In the genomic region with DNA sequence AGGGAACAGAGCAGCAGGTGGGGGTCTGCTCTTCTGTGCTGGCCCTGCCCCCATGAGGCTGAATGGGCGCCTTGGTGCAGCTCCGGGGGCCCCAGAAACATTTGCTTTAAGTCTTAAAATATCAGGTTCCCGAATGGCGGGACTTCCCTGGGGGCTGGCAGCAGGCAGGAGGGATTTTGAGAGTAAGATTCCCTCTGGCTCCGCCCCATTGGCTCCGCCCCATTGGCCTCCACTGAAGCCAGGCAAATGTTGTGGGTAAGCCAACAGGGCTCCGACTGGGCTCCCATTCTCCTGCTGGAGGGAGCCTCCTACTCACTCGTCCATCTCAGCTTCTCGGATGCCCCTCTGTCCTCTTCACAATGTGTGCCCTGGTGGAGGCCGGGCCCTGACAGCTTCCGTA, we compare ENCODE assay signal across 9 mouse cellular contexts. TPM values are rescaled to one million over a fixed set of nuclear protein-coding genes. Genes with fewer than 3 reads are reported as not detected.
DNase-seq lines count a peak whose midpoint lies in the region; ATAC-seq and TF ChIP-seq lines count a peak whose summit lies in the region.
"Had no signal": no experiment of that assay in that cellular context is flagged by ENCODE, and none has a peak within 500 bp of the region (broad histone marks: within the 10 kb centered on the region; RNA-seq: fewer than 3 reads in every experiment).

No protein-coding gene starts in this region.

- H3K9ac ChIP-seq in heart, embryonic 11.5 days (ENCODE audit: low read depth, low read length): no peak overlapping the region
- no peak overlapping the region for H3K9ac ChIP-seq in heart, adult 2 months (ENCODE audit: low read depth, low read length)
- no peak overlapping the region for H3K9ac ChIP-seq in midbrain, embryonic 14.5 days (replicated peaks; ENCODE audit: low read length)
- H3K9ac ChIP-seq in forebrain, embryonic 14.5 days (ENCODE audit: low read length): no peak overlapping the region
- no peak overlapping the region for H3K9ac ChIP-seq in neural tube, embryonic 15.5 days (replicated peaks)

- H3K4me1 ChIP-seq in heart, embryonic 11.5 days (ENCODE audit: control insufficient read depth, insufficient read depth, low read length): peaks cover 24% of the 10 kb centered on the region
- peaks cover 2% of the 10 kb centered on the region; the same call in 1 of the 2 replicates for H3K4me1 ChIP-seq in heart, adult 2 months (ENCODE audit: control insufficient read depth, insufficient read depth, low read length)
- H3K4me1 ChIP-seq in midbrain, embryonic 10.5 days: peaks cover 41% of the 10 kb centered on the region
- no peaks in the 10 kb centered on the region for H3K4me1 ChIP-seq in midbrain, embryonic 14.5 days (ENCODE audit: control insufficient read depth, insufficient read depth, low read length)
- no peaks in the 10 kb centered on the region for H3K4me1 ChIP-seq in forebrain, embryonic 14.5 days (ENCODE audit: control insufficient read depth, insufficient read depth, low read length)
- H3K4me1 ChIP-seq in neural tube, embryonic 15.5 days: peaks cover 4% of the 10 kb centered on the region; the same call in 1 of the 2 replicates

- H3K27me3 ChIP-seq in heart, embryonic 11.5 days (ENCODE audit: control insufficient read depth, insufficient read depth, low read length): peaks cover 24% of the 10 kb centered on the region
- H3K27me3 ChIP-seq in heart, adult 2 months (ENCODE audit: control insufficient read depth, insufficient read depth, low read length): no peaks in the 10 kb centered on the region; the same call in 1 of the 2 replicates
- H3K27me3 ChIP-seq in midbrain, embryonic 10.5 days (ENCODE audit: low read depth, poor library complexity, severe bottlenecking): peaks cover 80% of the 10 kb centered on the region
- H3K27me3 ChIP-seq in midbrain, embryonic 14.5 days (ENCODE audit: control insufficient read depth, insufficient read depth, low read length): peaks cover 3% of the 10 kb centered on the region; the same call in 1 of the 2 replicates
- H3K27me3 ChIP-seq in forebrain, embryonic 14.5 days (replicated peaks; ENCODE audit: control insufficient read depth, insufficient read depth, low read length): peaks cover 2% of the 10 kb centered on the region; the same call in 1 of the 2 replicates
- H3K27me3 ChIP-seq in neural tube, embryonic 15.5 days (replicated peaks): peaks cover 10% of the 10 kb centered on the region; the same call in 1 of the 2 replicates

- H3K79me2 ChIP-seq in heart, adult 2 months (replicated peaks; ENCODE audit: control insufficient read depth, insufficient read depth, low read length): no peaks in the 10 kb centered on the region

- no peaks in the 10 kb centered on the region for H3K9me3 ChIP-seq in heart, embryonic 11.5 days (replicated peaks; ENCODE audit: control insufficient read depth, low read length)
- no peaks in the 10 kb centered on the region for H3K9me3 ChIP-seq in midbrain, embryonic 10.5 days (replicated peaks)
- no peaks in the 10 kb centered on the region for H3K9me3 ChIP-seq in midbrain, embryonic 14.5 days (ENCODE audit: control insufficient read depth, low read length)
- H3K9me3 ChIP-seq in forebrain, embryonic 14.5 days (replicated peaks; ENCODE audit: control insufficient read depth, low read length): no peaks in the 10 kb centered on the region
- no peaks in the 10 kb centered on the region for H3K9me3 ChIP-seq in neural tube, embryonic 15.5 days (replicated peaks)

- 7% methylated on average over 11 of the region's 11 CpGs for WGBS in heart, embryonic 11.5 days (ENCODE audit: insufficient replicate concordance)
- 29% methylated on average over 11 of the region's 11 CpGs for WGBS in heart, adult 2 months
- WGBS in midbrain, embryonic 10.5 days: 5% methylated on average over 11 of the region's 11 CpGs
- WGBS in midbrain, embryonic 14.5 days: 5% methylated on average over 11 of the region's 11 CpGs
- 6% methylated on average over 11 of the region's 11 CpGs for WGBS in forebrain, embryonic 14.5 days
- 5% methylated on average over 11 of the region's 11 CpGs for WGBS in neural tube, embryonic 15.5 days

- no peak overlapping the region for H3K4me3 ChIP-seq in heart, embryonic 11.5 days (ENCODE audit: low read depth, low read length)
- no peak overlapping the region for H3K4me3 ChIP-seq in heart, adult 2 months
- peak overlapping the region; percentile 37 for H3K4me3 ChIP-seq in midbrain, embryonic 10.5 days
- H3K4me3 ChIP-seq in midbrain, embryonic 14.5 days (replicated peaks; ENCODE audit: low read depth, low read length): no peak overlapping the region
- H3K4me3 ChIP-seq in forebrain, embryonic 14.5 days (ENCODE audit: low read depth, low read length): no peak overlapping the region
- no peak overlapping the region for H3K4me3 ChIP-seq in neural tube, embryonic 15.5 days (replicated peaks)

- intact Hi-C loops in heart, adult 2 months (cut with DNase I): no loop called here

- no peak for TF ChIP-seq CTCF in heart, adult 2 months (IDR thresholded peaks at IDR 0.05)

- TF ChIP-seq POLR2A in heart, adult 2 months (IDR thresholded peaks at IDR 0.05; ENCODE audit: insufficient read depth, low read depth, low read length): no peak

- peak overlapping the region; percentile 22; the same call in 1 of the 2 replicates for H3K4me2 ChIP-seq in heart, embryonic 11.5 days
- no peak overlapping the region for H3K4me2 ChIP-seq in midbrain, embryonic 14.5 days (ENCODE audit: low read length)
- peak overlapping the region; percentile 9; the same call in 1 of the 2 replicates for H3K4me2 ChIP-seq in forebrain, embryonic 14.5 days (ENCODE audit: low read length)
- H3K4me2 ChIP-seq in neural tube, embryonic 15.5 days: 0 out of 2 replicates have a peak overlapping the region, but pooled peaks have one; percentile 22

- TF ChIP-seq EP300 in heart, adult 2 months (IDR thresholded peaks at IDR 0.05; ENCODE audit: insufficient read depth, low read depth, low read length): no peak

- H3K27ac ChIP-seq in heart, embryonic 11.5 days (ENCODE audit: low read depth, low read length): no peak overlapping the region
- no peak overlapping the region for H3K27ac ChIP-seq in heart, adult 2 months
- no peak overlapping the region for H3K27ac ChIP-seq in midbrain, embryonic 10.5 days (replicated peaks)
- no peak overlapping the region for H3K27ac ChIP-seq in midbrain, embryonic 14.5 days (replicated peaks; ENCODE audit: low read depth, low read length)
- H3K27ac ChIP-seq in forebrain, embryonic 14.5 days (ENCODE audit: low read depth, low read length): no peak overlapping the region
- H3K27ac ChIP-seq in neural tube, embryonic 15.5 days (replicated peaks): no peak overlapping the region

- ATAC-seq in heart, embryonic 11.5 days (replicated peaks; ENCODE audit: insufficient number of reproducible peaks, low FRiP score, low TSS enrichment): no peak
- no peak for ATAC-seq in midbrain, embryonic 14.5 days (ENCODE audit: low FRiP score, low TSS enrichment)
- ATAC-seq in forebrain, embryonic 14.5 days: peak; percentile 52; the same call in 1 of the 2 replicates
- no peak for ATAC-seq in neural tube, embryonic 15.5 days (ENCODE audit: low FRiP score)
- no peak for ATAC-seq in frontal cortex, adult (ENCODE audit: low TSS enrichment)

- no peaks in the 10 kb centered on the region for H3K36me3 ChIP-seq in heart, embryonic 11.5 days (ENCODE audit: control insufficient read depth, insufficient read depth, low read length)
- H3K36me3 ChIP-seq in heart, adult 2 months (ENCODE audit: control insufficient read depth, insufficient read depth, low read length): no peaks in the 10 kb centered on the region
- no peaks in the 10 kb centered on the region for H3K36me3 ChIP-seq in midbrain, embryonic 10.5 days
- no peaks in the 10 kb centered on the region for H3K36me3 ChIP-seq in midbrain, embryonic 14.5 days (ENCODE audit: control insufficient read depth, insufficient read depth, low read length)
- H3K36me3 ChIP-seq in forebrain, embryonic 14.5 days (ENCODE audit: control insufficient read depth, insufficient read depth, low read length): no peaks in the 10 kb centered on the region
- no peaks in the 10 kb centered on the region for H3K36me3 ChIP-seq in neural tube, embryonic 15.5 days

- DNase-seq in heart, adult 2 months: no peak
- DNase-seq in midbrain, embryonic 10.5 days (ENCODE audit: low spot score): peak; percentile 46
- no peak for DNase-seq in midbrain, embryonic 14.5 days
- no peak for DNase-seq in forebrain, embryonic 14.5 days (ENCODE audit: low spot score)
- DNase-seq in heart, adult 11 months: no peak
- DNase-seq: adrenal gland, postnatal 25 days had no signal

RNA-seq across cellular contexts. Expression of gene Gp1bb, which starts 14.0 kb away (rescaled TPM):
- polyA plus RNA-seq in heart, embryonic 11.5 days (2014; fragmentation: Nextera tagmentation; extraction: Ambion mirVana): 8.3 and 8.6 TPM in 2 replicates
- 1 to 10 TPM in 1 of 2 experiments, under 1 TPM in 1; 0.86 to 3.5 TPM for total RNA-seq in heart, adult 2 months (2021)
- polyA plus RNA-seq in heart, adult 2 months (2012; rRNA removed): 1.3 and 5.6 TPM in 2 replicates
- 4.5 and 4.6 TPM in 2 replicates for polyA plus RNA-seq in midbrain, embryonic 10.5 days (2016; fragmentation: Nextera tagmentation; extraction: Ambion mirVana)
- polyA plus RNA-seq in midbrain, embryonic 14.5 days (2014; fragmentation: Nextera tagmentation; extraction: Ambion mirVana): 14.7 and 14.9 TPM in 2 replicates
- polyA plus RNA-seq in forebrain, embryonic 14.5 days (2014; fragmentation: Nextera tagmentation; extraction: Ambion mirVana): 9.6 and 10.3 TPM in 2 replicates
- 10.1 and 11.5 TPM in 2 replicates for polyA plus RNA-seq in neural tube, embryonic 15.5 days (2015; fragmentation: Nextera tagmentation; extraction: Ambion mirVana)
- total RNA-seq: adrenal gland, postnatal 25 days had no signal

RNA-seq across cellular contexts. Expression of gene Tbx1, which starts 17.8 kb away (rescaled TPM):
- polyA plus RNA-seq in heart, embryonic 11.5 days (2014; fragmentation: Nextera tagmentation; extraction: Ambion mirVana): 1.2 and 1.4 TPM in 2 replicates
- 1 to 10 TPM in 1 of 2 experiments, under 1 TPM in 1; 0.68 to 1.1 TPM for total RNA-seq in heart, adult 2 months (2021)
- 0.91 and 1.3 TPM in 2 replicates for polyA plus RNA-seq in heart, adult 2 months (2012; rRNA removed)
- polyA plus RNA-seq in midbrain, embryonic 10.5 days (2016; fragmentation: Nextera tagmentation; extraction: Ambion mirVana): 0.97 and 1.7 TPM in 2 replicates
- polyA plus RNA-seq in midbrain, embryonic 14.5 days (2014; fragmentation: Nextera tagmentation; extraction: Ambion mirVana): 0.27 and 0.34 TPM in 2 replicates
- 0.48 and 0.64 TPM in 2 replicates for polyA plus RNA-seq in forebrain, embryonic 14.5 days (2014; fragmentation: Nextera tagmentation; extraction: Ambion mirVana)
- 1.2 and 1.9 TPM in 2 replicates for polyA plus RNA-seq in neural tube, embryonic 15.5 days (2015; fragmentation: Nextera tagmentation; extraction: Ambion mirVana)
- total RNA-seq: adrenal gland, postnatal 25 days had no signal

RNA-seq across cellular contexts. Expression of gene Gm49601, which starts 18.0 kb away (rescaled TPM):
- polyA plus RNA-seq in heart, embryonic 11.5 days (2014; fragmentation: Nextera tagmentation; extraction: Ambion mirVana): 0.73 and 1.0 TPM in 2 replicates
- 1 to 10 TPM; 1.1 TPM for total RNA-seq in heart, adult 2 months (2021)
- 3.1 and 4.9 TPM in 2 replicates for polyA plus RNA-seq in heart, adult 2 months (2012; rRNA removed)
- 3.7 and 5.8 TPM in 2 replicates for polyA plus RNA-seq in midbrain, embryonic 10.5 days (2016; fragmentation: Nextera tagmentation; extraction: Ambion mirVana)
- polyA plus RNA-seq in midbrain, embryonic 14.5 days (2014; fragmentation: Nextera tagmentation; extraction: Ambion mirVana): 9.9 and 15.2 TPM in 2 replicates
- polyA plus RNA-seq in forebrain, embryonic 14.5 days (2014; fragmentation: Nextera tagmentation; extraction: Ambion mirVana): 5.7 and 8.2 TPM in 2 replicates
- polyA plus RNA-seq in neural tube, embryonic 15.5 days (2015; fragmentation: Nextera tagmentation; extraction: Ambion mirVana): 14.0 and 21.3 TPM in 2 replicates

RNA-seq across cellular contexts. Expression of gene Sept5, which starts 21.5 kb away (rescaled TPM):
- 6.2 and 8.3 TPM in 2 replicates for polyA plus RNA-seq in heart, embryonic 11.5 days (2014; fragmentation: Nextera tagmentation; extraction: Ambion mirVana)
- 1 to 10 TPM; 3.2 to 5.6 TPM for total RNA-seq in heart, adult 2 months (2021)
- 7.1 and 7.3 TPM in 2 replicates for polyA plus RNA-seq in heart, adult 2 months (2012; rRNA removed)
- polyA plus RNA-seq in midbrain, embryonic 10.5 days (2016; fragmentation: Nextera tagmentation; extraction: Ambion mirVana): 31.2 and 42.8 TPM in 2 replicates
- 175 and 200 TPM in 2 replicates for polyA plus RNA-seq in midbrain, embryonic 14.5 days (2014; fragmentation: Nextera tagmentation; extraction: Ambion mirVana)
- polyA plus RNA-seq in forebrain, embryonic 14.5 days (2014; fragmentation: Nextera tagmentation; extraction: Ambion mirVana): 138 and 177 TPM in 2 replicates
- polyA plus RNA-seq in neural tube, embryonic 15.5 days (2015; fragmentation: Nextera tagmentation; extraction: Ambion mirVana): 185 and 216 TPM in 2 replicates
